Mouse (Mus musculus) large intestine, adult 2 months (tissue): ENCODE measurements around the gene Olfr1051. TPM values are rescaled to one million over a fixed set of nuclear protein-coding genes. Genes with fewer than 3 reads are reported as not detected.
"Not testable (repeated sequence)": the region's sequence is repeated elsewhere in the genome, so short reads cannot be mapped to it uniquely, and the experiment has no call there.

Experiments
- DNase-seq: peaks from one replicate; pipeline ENCODE4 v3.0.0-alpha.2; 2012; ENCODE audit warnings: low read depth, low spot score
- WGBS: fragments of 180-500 bp; shearing (Covaris S2); methylation state at CpG from one replicate; pipeline ENCODE4 v1.1.7; 2018; 5-methylcytosine and 5-hydroxymethylcytosine counted together
- polyA plus RNA-seq: library from polyadenylated mRNA; depleted of rRNA; stranded (reverse); fragments of >200 nt; gene quantifications from 2 replicates; pipeline ENCODE4 v1.2.3, GENCODE M21; 2012; rRNA removed

The Olfr1051 gene
- not detected in 2 replicates for polyA plus RNA-seq

DNA sequence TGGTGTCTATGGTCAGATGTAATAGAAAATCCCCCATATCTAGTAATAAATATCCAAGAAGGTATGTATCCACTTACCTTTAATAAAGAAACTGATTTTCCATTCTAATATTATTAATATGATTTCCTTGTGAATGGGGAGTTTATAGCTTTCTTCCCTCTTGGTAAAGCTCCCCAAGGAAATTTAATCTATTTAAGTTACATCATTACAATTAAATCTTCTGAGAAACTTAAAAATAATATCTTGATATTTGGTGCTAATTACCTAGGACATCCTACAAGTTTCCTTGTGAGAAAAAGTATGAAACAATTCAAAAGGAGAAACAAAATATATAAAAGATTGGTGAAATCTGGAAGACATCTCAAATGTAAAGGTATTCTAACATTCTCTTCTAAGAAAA lies at the start of gene Olfr1051:
Gene Olfr1051, minus strand, starts transcription at position 101 of the 400 bp plus-strand sequence.
- not testable (repeated sequence) for DNase-seq

DNA sequence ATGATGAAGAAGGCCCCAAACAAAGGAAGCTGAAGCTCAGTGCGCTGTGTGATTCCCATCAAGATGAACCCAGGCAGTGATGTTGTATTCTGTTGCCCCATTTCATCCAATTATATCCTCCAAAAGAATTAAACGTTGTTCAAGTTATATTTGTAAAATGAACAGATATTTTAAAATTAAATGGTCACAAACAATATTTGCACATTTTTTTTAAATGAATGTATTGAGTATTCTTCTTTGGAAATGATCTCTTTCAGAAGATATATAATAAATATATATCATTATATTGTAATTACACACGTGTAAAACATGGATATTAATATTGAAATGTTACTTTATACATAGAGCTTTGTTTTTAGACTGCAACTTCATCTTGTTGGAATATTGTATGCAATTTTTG lies 36.3 kb upstream of the Olfr1051 start, which contains the start of gene Olfr1053:
Gene Olfr1053, minus strand, starts transcription at position 101 of the 400 bp plus-strand sequence.
- DNase-seq: no peak
- WGBS: 57% methylated on average over 3 of the region's 3 CpGs

DNA sequence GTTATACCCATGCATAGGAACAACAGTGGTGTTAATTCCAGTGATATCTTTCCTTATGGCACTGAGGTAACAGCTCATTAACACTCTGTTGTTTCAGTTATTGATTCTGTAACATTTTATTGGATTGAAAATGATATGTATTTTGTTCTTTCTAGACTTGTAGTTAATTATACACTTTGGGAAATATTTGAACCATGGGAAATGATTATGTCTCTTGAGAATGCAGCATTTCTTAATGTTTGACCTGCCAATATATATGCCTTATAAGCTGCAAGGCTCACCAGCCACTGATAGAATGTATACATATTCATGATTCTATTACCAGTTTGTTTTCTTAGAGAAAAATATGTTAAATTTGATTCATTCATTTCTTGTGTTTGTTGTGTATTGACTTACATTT lies 13.3 kb upstream of the Olfr1051 start, which contains the start of gene Olfr1052:
Gene Olfr1052, plus strand, starts transcription at position 301 of the 400 bp plus-strand sequence.
- no peak for DNase-seq

DNA sequence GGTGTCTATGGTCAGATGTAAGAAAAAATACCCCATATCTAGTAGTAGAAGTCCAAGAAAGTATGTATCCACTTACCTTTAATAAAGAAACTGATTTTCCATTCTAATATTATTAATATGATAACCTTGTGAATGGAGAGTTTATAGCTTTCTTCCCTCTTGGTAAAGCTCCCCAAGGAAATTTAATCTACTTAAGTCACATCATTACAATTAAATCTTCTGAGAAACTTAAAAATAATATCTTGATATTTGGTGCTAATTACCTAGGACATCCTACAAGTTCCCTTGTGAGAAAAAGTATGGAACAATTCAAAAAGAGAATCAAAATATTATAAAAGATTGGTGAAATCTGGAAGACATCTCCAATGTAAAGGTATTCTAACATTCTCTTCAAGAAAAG lies 20.7 kb downstream of the Olfr1051 start, which contains the start of gene Olfr1049:
Gene Olfr1049, minus strand, starts transcription at position 101 of the 400 bp plus-strand sequence.
- not testable (repeated sequence) for DNase-seq

DNA sequence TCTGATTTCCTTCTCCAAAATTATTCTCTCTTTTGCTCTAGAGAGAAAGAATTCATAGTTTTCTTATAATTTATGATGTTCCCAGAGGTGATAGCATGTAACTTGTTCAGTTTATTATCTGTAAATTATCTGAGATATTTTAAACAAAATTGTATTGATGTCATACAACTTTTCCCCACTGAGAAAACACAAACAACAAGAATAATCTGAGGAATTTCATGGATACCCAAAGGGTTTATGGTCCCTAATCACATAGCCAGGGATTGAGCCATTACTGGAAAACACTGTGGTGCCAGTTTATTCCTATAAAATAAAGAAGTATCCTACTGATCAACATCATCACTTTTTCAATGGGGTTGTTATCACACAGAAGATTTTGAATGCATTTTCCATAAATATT lies 38.7 kb downstream of the Olfr1051 start, which contains the start of gene Olfr1048:
Gene Olfr1048, minus strand, starts transcription at position 101 of the 400 bp plus-strand sequence.
- DNase-seq: no peak

DNA sequence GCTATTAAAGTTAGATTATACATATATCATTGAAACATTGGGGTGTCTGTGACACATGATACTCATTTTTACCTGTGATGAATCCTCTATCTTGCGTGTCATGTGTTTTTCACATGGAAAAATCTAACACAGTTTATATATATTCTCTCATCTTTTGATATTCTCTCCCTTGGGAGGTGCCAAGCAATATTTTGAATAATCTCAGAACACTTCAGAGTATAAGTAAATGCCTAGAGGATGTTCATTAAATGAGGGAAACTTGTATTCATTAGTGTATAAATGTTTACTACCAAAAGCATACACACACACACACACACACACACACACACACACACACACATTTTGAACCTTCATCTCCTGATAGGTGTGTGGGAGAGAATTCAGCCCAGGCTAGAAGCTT lies 47.6 kb downstream of the Olfr1051 start, which contains the start of gene Olfr1047:
Gene Olfr1047, minus strand, starts transcription at position 101 of the 400 bp plus-strand sequence.
- 89% methylated on average over 1 of the region's 1 CpGs for WGBS
- DNase-seq: no peak

Other genes starting within 250 kb of the Olfr1051 start
- gene Olfr1034, start 233.2 kb downstream of the Olfr1051 start, polyA plus RNA-seq: 0.01 and 0.03 TPM in 2 replicates
- not detected in 2 replicates for gene Olfr1036, start 205.1 kb downstream of the Olfr1051 start, polyA plus RNA-seq
- gene Olfr1037, start 191.7 kb downstream of the Olfr1051 start, polyA plus RNA-seq: not detected in 2 replicates
- not detected in 2 replicates for gene Olfr1039, start 143.2 kb downstream of the Olfr1051 start, polyA plus RNA-seq
- not detected in 2 replicates for gene Olfr1040, start 132.4 kb downstream of the Olfr1051 start, polyA plus RNA-seq
- not detected in 2 replicates for gene Olfr1042, start 117.2 kb downstream of the Olfr1051 start, polyA plus RNA-seq
- not detected in 2 replicates for gene Olfr1043, start 111.6 kb downstream of the Olfr1051 start, polyA plus RNA-seq
- gene Olfr1044, start 101.3 kb downstream of the Olfr1051 start, polyA plus RNA-seq: not detected in 2 replicates
- gene Olfr52, start 93.4 kb downstream of the Olfr1051 start, polyA plus RNA-seq: not detected in 2 replicates
- gene Olfr1045, start 76.1 kb downstream of the Olfr1051 start, polyA plus RNA-seq: not detected in 2 replicates
- not detected in 2 replicates for gene Olfr1046, start 59.8 kb downstream of the Olfr1051 start, polyA plus RNA-seq
- gene Olfr1047, start 47.7 kb downstream of the Olfr1051 start, polyA plus RNA-seq: not detected in 2 replicates
- not detected in 2 replicates for gene Olfr1048, start 38.8 kb downstream of the Olfr1051 start, polyA plus RNA-seq
- not detected in 2 replicates for gene Olfr1049, start 20.8 kb downstream of the Olfr1051 start, polyA plus RNA-seq
- not detected in 2 replicates for gene Olfr1052, start 13.4 kb upstream of the Olfr1051 start, polyA plus RNA-seq
- not detected in 2 replicates for gene Olfr1053, start 36.2 kb upstream of the Olfr1051 start, polyA plus RNA-seq
- gene Olfr1054, start 56.3 kb upstream of the Olfr1051 start, polyA plus RNA-seq: not detected in 2 replicates
- not detected in 2 replicates for gene Olfr1055, start 71.2 kb upstream of the Olfr1051 start, polyA plus RNA-seq
- not detected in 2 replicates for gene Olfr1056, start 83.4 kb upstream of the Olfr1051 start, polyA plus RNA-seq
- not detected in 2 replicates for gene Olfr1057, start 99.3 kb upstream of the Olfr1051 start, polyA plus RNA-seq
- not detected in 2 replicates for gene Olfr1058, start 109.5 kb upstream of the Olfr1051 start, polyA plus RNA-seq
- gene Olfr1061, start 135.0 kb upstream of the Olfr1051 start, polyA plus RNA-seq: not detected in 2 replicates
- not detected in 2 replicates for gene Olfr1062, start 147.7 kb upstream of the Olfr1051 start, polyA plus RNA-seq
- not detected in 2 replicates for gene Olfr1065, start 171.5 kb upstream of the Olfr1051 start, polyA plus RNA-seq
- gene Olfr1066, start 177.2 kb upstream of the Olfr1051 start, polyA plus RNA-seq: not detected in 2 replicates
- not detected in 2 replicates for gene Olfr228, start 208.3 kb upstream of the Olfr1051 start, polyA plus RNA-seq
- gene Olfr1076, start 229.4 kb upstream of the Olfr1051 start, polyA plus RNA-seq: not detected in 2 replicates